Mouse (Mus musculus) intestine, embryonic 16.5 days (tissue): Measurements from ENCODE around the gene Map7d1. TPM values are rescaled to one million over a fixed set of nuclear protein-coding genes. Genes with fewer than 3 reads are reported as not detected.

Experiments used
- polyA plus RNA-seq: library from polyadenylated mRNA; unstranded; fragments of >200 nt; fragmentation: Nextera tagmentation; extraction: Ambion mirVana; gene quantifications from 2 replicates; pipeline ENCODE4 v1.2.1, GENCODE M21; 2015

Gene Map7d1
- polyA plus RNA-seq, 1 experiment from 2014 or later: 13.1 TPM

Other genes starting within 250 kb of the Map7d1 start
- gene Csf3r, start 231.8 kb downstream of the Map7d1 start, polyA plus RNA-seq: 0.56 and 0.83 TPM in 2 replicates
- 142 and 151 TPM in 2 replicates for gene Mrps15, start 209.4 kb downstream of the Map7d1 start, polyA plus RNA-seq
- gene Oscp1, start 197.8 kb downstream of the Map7d1 start, polyA plus RNA-seq: 7.2 and 11.1 TPM in 2 replicates
- 54.8 and 57.5 TPM in 2 replicates for gene Lsm10, start 159.7 kb downstream of the Map7d1 start, polyA plus RNA-seq
- gene Stk40, start 152.4 kb downstream of the Map7d1 start, polyA plus RNA-seq: 26.1 and 28.5 TPM in 2 replicates
- 34.7 and 35.4 TPM in 2 replicates for gene Eva1b, start 108.6 kb downstream of the Map7d1 start, polyA plus RNA-seq
- gene Sh3d21, start 92.9 kb downstream of the Map7d1 start, polyA plus RNA-seq: 13.2 and 13.9 TPM in 2 replicates
- 132 and 141 TPM in 2 replicates for gene Thrap3, start 53.6 kb downstream of the Map7d1 start, polyA plus RNA-seq
- gene Trappc3, start 6.0 kb upstream of the Map7d1 start, polyA plus RNA-seq: 105 and 107 TPM in 2 replicates
- 3.5 and 4.5 TPM in 2 replicates for gene Col8a2, start 30.4 kb upstream of the Map7d1 start, polyA plus RNA-seq
- gene Adprhl2, start 65.4 kb upstream of the Map7d1 start, polyA plus RNA-seq: 59.0 and 60.1 TPM in 2 replicates
- 4.8 and 5.6 TPM in 2 replicates for gene Tekt2, start 69.3 kb upstream of the Map7d1 start, polyA plus RNA-seq
- 9.7 and 10.6 TPM in 2 replicates for gene Ago3, start 173.2 kb upstream of the Map7d1 start, polyA plus RNA-seq
- gene Ago1, start 212.2 kb upstream of the Map7d1 start, polyA plus RNA-seq: 3.3 and 3.5 TPM in 2 replicates